Mouse (Mus musculus) neutrophil, adult 59 days (primary cell): ENCODE results near the gene Ankk1. TPM values are rescaled to one million over a fixed set of nuclear protein-coding genes. Genes with fewer than 3 reads are reported as not detected.

ENCODE experiments used
- total RNA-seq, 2 experiments: library from RNA; stranded (reverse); gene quantifications; 1 replicate in 1 of 2; 2 replicates in 1 of 2; pipeline ENCODE4 v1.2.4; 2023

Ankk1 gene
- not detected for total RNA-seq

DNA sequence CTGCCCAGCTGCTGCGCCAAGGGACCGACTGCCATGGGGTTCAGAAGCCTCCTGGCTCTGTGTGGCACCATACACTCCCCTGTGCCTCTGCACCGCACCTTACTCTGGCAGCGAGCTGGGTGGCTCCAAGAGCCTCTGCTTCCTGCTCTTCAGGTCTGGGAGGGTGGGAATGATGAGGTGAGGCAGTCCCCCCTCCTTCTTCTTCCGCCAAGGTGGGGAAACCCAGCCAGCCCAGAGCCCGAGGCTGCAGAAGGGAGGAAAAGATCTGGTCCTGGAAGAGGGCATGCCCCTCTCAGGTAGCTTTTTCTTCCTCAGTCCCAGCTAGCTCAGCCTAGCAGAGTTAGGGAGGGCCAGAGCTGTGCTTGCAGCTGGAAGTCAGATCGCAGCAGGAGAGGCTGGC lies at the start of gene Ankk1:
TSS of gene Ankk1 (minus strand) at position 101 of the 400 bp plus-strand sequence.

Other genes with a start within 250 kb of the Ankk1 start
- gene Gm4894, start 176.5 kb downstream of the Ankk1 start, total RNA-seq: not detected
- not detected for gene Drd2, start 86.4 kb downstream of the Ankk1 start, total RNA-seq
- under 1 TPM; 0.51 to 0.89 TPM for gene Ttc12, start 59.2 kb upstream of the Ankk1 start, total RNA-seq